Mouse (Mus musculus): Measurements from ENCODE around the gene Mbd6.

Mbd6 gene

GRCm38 (mm10) chr10:127286730-127287129 lies 2.1 kb downstream of the Mbd6 start:
- Histone ChIP-seq H3K36me3 (ENCODE audit: control insufficient read depth, insufficient read depth, low read length, poor library complexity, severe bottlenecking) (peaks cover 20% of the 10 kb centered on the region), H3K27me3 (ENCODE audit: control insufficient read depth, insufficient read depth, low read length, poor library complexity, severe bottlenecking) (no peaks in the 10 kb centered on the region)
- no peak for DNase-seq (ENCODE audit: low read depth, low spot score)

- no peaks in the 10 kb centered on the region for H3K27me3 ChIP-seq (ENCODE audit: control insufficient read depth, insufficient read depth, low read length, poor library complexity, severe bottlenecking)
- DNase-seq (ENCODE audit: low read depth, low spot score) = no peak
- H3K36me3 ChIP-seq (ENCODE audit: control insufficient read depth, insufficient read depth, low read length, poor library complexity, severe bottlenecking) = peaks cover 24% of the 10 kb centered on the region
Measured at GRCm38 (mm10) chr10:127286194-127286593, 2.6 kb downstream of the Mbd6 start.

- Histone ChIP-seq H3K27me3 (ENCODE audit: control insufficient read depth, insufficient read depth, low read length, poor library complexity, severe bottlenecking) (no peaks in the 10 kb centered on the region), H3K36me3 (ENCODE audit: control insufficient read depth, insufficient read depth, low read length, poor library complexity, severe bottlenecking) (peaks cover 24% of the 10 kb centered on the region)
Measured at GRCm38 (mm10) chr10:127285644-127286043, 3.2 kb downstream of the Mbd6 start.

GRCm38 (mm10) chr10:127284724-127285500 lies 3.9 kb downstream of the Mbd6 start:
- H3K27me3 ChIP-seq (ENCODE audit: control insufficient read depth, insufficient read depth, low read length, poor library complexity, severe bottlenecking) = no peaks in the 10 kb centered on the region
- no peak for DNase-seq (ENCODE audit: low read depth, low spot score)
- H3K36me3 ChIP-seq (ENCODE audit: control insufficient read depth, insufficient read depth, low read length, poor library complexity, severe bottlenecking) = peaks cover 24% of the 10 kb centered on the region

More at GRCm38 (mm10) chr10:127285644-127286043, 3.2 kb downstream of the Mbd6 start:
- DNase-seq (ENCODE audit: low read depth, low spot score) = no peak

GRCm38 (mm10) chr10:127284105-127284622 lies 4.7 kb downstream of the Mbd6 start:
- Histone ChIP-seq H3K36me3 (ENCODE audit: control insufficient read depth, insufficient read depth, low read length, poor library complexity, severe bottlenecking) (peaks cover 26% of the 10 kb centered on the region), H3K27me3 (ENCODE audit: control insufficient read depth, insufficient read depth, low read length, poor library complexity, severe bottlenecking) (no peaks in the 10 kb centered on the region)
- DNase-seq (ENCODE audit: low read depth, low spot score) = no peak

GRCm38 (mm10) chr10:127282620-127283215 lies 6.1 kb downstream of the Mbd6 start:
- DNase-seq (ENCODE audit: low read depth, low spot score) = no peak
- H3K27me3 ChIP-seq (ENCODE audit: control insufficient read depth, insufficient read depth, low read length, poor library complexity, severe bottlenecking) = no peaks in the 10 kb centered on the region
- H3K36me3 ChIP-seq (ENCODE audit: control insufficient read depth, insufficient read depth, low read length, poor library complexity, severe bottlenecking) = peaks cover 27% of the 10 kb centered on the region

GRCm38 (mm10) chr10:127281316-127281715 lies 7.5 kb downstream of the Mbd6 start:
- no peak for DNase-seq (ENCODE audit: low read depth, low spot score)
- Histone ChIP-seq H3K36me3 (ENCODE audit: control insufficient read depth, insufficient read depth, low read length, poor library complexity, severe bottlenecking) (peaks cover 30% of the 10 kb centered on the region), H3K27me3 (ENCODE audit: control insufficient read depth, insufficient read depth, low read length, poor library complexity, severe bottlenecking) (no peaks in the 10 kb centered on the region)

- H3K27me3 ChIP-seq (ENCODE audit: control insufficient read depth, insufficient read depth, low read length, poor library complexity, severe bottlenecking) = no peaks in the 10 kb centered on the region
- peaks cover 27% of the 10 kb centered on the region for H3K36me3 ChIP-seq (ENCODE audit: control insufficient read depth, insufficient read depth, low read length, poor library complexity, severe bottlenecking)
- DNase-seq (ENCODE audit: low read depth, low spot score) = no peak
Measured at GRCm38 (mm10) chr10:127279730-127280129, 9.1 kb downstream of the Mbd6 start.

GRCm38 (mm10) chr10:127274261-127275022 lies 14.4 kb downstream of the Mbd6 start:
- Histone ChIP-seq H3K36me3 (ENCODE audit: control insufficient read depth, insufficient read depth, low read length, poor library complexity, severe bottlenecking) (peaks cover 7% of the 10 kb centered on the region), H3K27me3 (ENCODE audit: control insufficient read depth, insufficient read depth, low read length, poor library complexity, severe bottlenecking) (no peaks in the 10 kb centered on the region)
- no peak for DNase-seq (ENCODE audit: low read depth, low spot score)

- Histone ChIP-seq H3K27me3 (ENCODE audit: control insufficient read depth, insufficient read depth, low read length, poor library complexity, severe bottlenecking) (no peaks in the 10 kb centered on the region), H3K36me3 (ENCODE audit: control insufficient read depth, insufficient read depth, low read length, poor library complexity, severe bottlenecking) (peaks cover 3% of the 10 kb centered on the region; the same call in 1 of the 2 replicates)
- no peak for DNase-seq (ENCODE audit: low read depth, low spot score)
Measured at GRCm38 (mm10) chr10:127272371-127272770, 16.4 kb downstream of the Mbd6 start.

GRCm38 (mm10) chr10:127269884-127270283 lies 18.9 kb downstream of the Mbd6 start:
- no peak for DNase-seq (ENCODE audit: low read depth, low spot score)
- no peaks in the 10 kb centered on the region for H3K27me3 ChIP-seq (ENCODE audit: control insufficient read depth, insufficient read depth, low read length, poor library complexity, severe bottlenecking)
- 0 out of 2 replicates have a peak, but pooled peaks cover 2% of the 10 kb centered on the region for H3K36me3 ChIP-seq (ENCODE audit: control insufficient read depth, insufficient read depth, low read length, poor library complexity, severe bottlenecking)

- 0 out of 2 replicates have a peak, but pooled peaks cover 2% of the 10 kb centered on the region for H3K36me3 ChIP-seq (ENCODE audit: control insufficient read depth, insufficient read depth, low read length, poor library complexity, severe bottlenecking)
- DNase-seq (ENCODE audit: low read depth, low spot score) = no peak
- no peaks in the 10 kb centered on the region for H3K27me3 ChIP-seq (ENCODE audit: control insufficient read depth, insufficient read depth, low read length, poor library complexity, severe bottlenecking)
Measured at GRCm38 (mm10) chr10:127269036-127269435, 19.8 kb downstream of the Mbd6 start.

- H3K27me3 ChIP-seq (ENCODE audit: control insufficient read depth, insufficient read depth, low read length, poor library complexity, severe bottlenecking) = no peaks in the 10 kb centered on the region
- no peak for DNase-seq (ENCODE audit: low read depth, low spot score)
Measured at GRCm38 (mm10) chr10:127268401-127268800, 20.4 kb downstream of the Mbd6 start.

GRCm38 (mm10) chr10:127267318-127267717 lies 21.5 kb downstream of the Mbd6 start:
- Histone ChIP-seq H3K36me3 (ENCODE audit: control insufficient read depth, insufficient read depth, low read length, poor library complexity, severe bottlenecking) (0 out of 2 replicates have a peak, but pooled peaks cover 1% of the 10 kb centered on the region), H3K27me3 (ENCODE audit: control insufficient read depth, insufficient read depth, low read length, poor library complexity, severe bottlenecking) (no peaks in the 10 kb centered on the region)
- no peak for DNase-seq (ENCODE audit: low read depth, low spot score)

More at GRCm38 (mm10) chr10:127268401-127268800, 20.4 kb downstream of the Mbd6 start:
- H3K36me3 ChIP-seq (ENCODE audit: control insufficient read depth, insufficient read depth, low read length, poor library complexity, severe bottlenecking) = 0 out of 2 replicates have a peak, but pooled peaks cover 2% of the 10 kb centered on the region

All from splenic B cell, adult 2 months (primary cell).